Mouse (Mus musculus) kidney, embryonic 14.5 days (tissue): Measurements from ENCODE around the gene Ssr3. TPM values are rescaled to one million over a fixed set of nuclear protein-coding genes. Genes with fewer than 3 reads are reported as not detected.

ENCODE experiments used
- ATAC-seq: fragments of 200-750 bp; cut with Nextera tagmentation; 2 replicates; pipeline ENCODE4 v1.8.0; 2017; ENCODE audit warnings: moderate number of reproducible peaks, mild to moderate bottlenecking, moderate TSS enrichment, moderate library complexity; ENCODE audit not compliant: low FRiP score, low TSS enrichment
- H3K27ac ChIP-seq: fragments of 300-500 bp; sonication (generic); 2 replicates; pipeline ENCODE4 v1.5.1; 2014; ENCODE audit warnings: low read depth, mild to moderate bottlenecking, low read length, moderate library complexity, mixed read lengths
- H3K27me3 ChIP-seq: fragments of 300-500 bp; sonication (generic); 2 replicates; pipeline ENCODE4 v1.6.1; 2014; ENCODE audit warnings: mild to moderate bottlenecking, low read length; ENCODE audit not compliant: control insufficient read depth, insufficient read depth
- H3K36me3 ChIP-seq: fragments of 300-500 bp; sonication (generic); 2 replicates; pipeline ENCODE4 v1.6.1; 2014; ENCODE audit warnings: low read length, mixed read lengths; ENCODE audit not compliant: control insufficient read depth, insufficient read depth
- H3K4me1 ChIP-seq: fragments of 300-500 bp; sonication (generic); 2 replicates; pipeline ENCODE4 v1.6.1; 2014; ENCODE audit warnings: low read length, mixed read lengths; ENCODE audit not compliant: control insufficient read depth, insufficient read depth
- H3K4me2 ChIP-seq: fragments of 300-500 bp; sonication (generic); replicated peaks from 2 replicates; pipeline ENCODE4 v1.6.1; 2014; ENCODE audit warnings: low read depth, mild to moderate bottlenecking, low read length
- H3K4me3 ChIP-seq: fragments of 300-500 bp; sonication (generic); 2 replicates; pipeline ENCODE4 v1.5.1; 2014; ENCODE audit warnings: mild to moderate bottlenecking, low read length
- H3K9ac ChIP-seq: fragments of 300-500 bp; sonication (generic); 2 replicates; pipeline ENCODE4 v1.6.1; 2014; ENCODE audit warnings: low read depth, mild to moderate bottlenecking, low read length, moderate library complexity
- H3K9me3 ChIP-seq: fragments of 300-500 bp; sonication (generic); 2 replicates; pipeline ENCODE4 v1.6.1; 2016; ENCODE audit warnings: low read length; ENCODE audit not compliant: control insufficient read depth
- WGBS: fragments of 180-500 bp; shearing (Covaris S2); extraction: QIAGEN DNeasy Blood & Tissue Kit; methylation state at CpG from one replicate; pipeline ENCODE4 v1.1.7; 2014; 5-methylcytosine and 5-hydroxymethylcytosine counted together
- polyA plus RNA-seq: library from polyadenylated mRNA; unstranded; fragments of >200 nt; fragmentation: Nextera tagmentation; extraction: Ambion mirVana; gene quantifications from 2 replicates; pipeline ENCODE4 v1.2.1, GENCODE M21; 2014

Ssr3 gene
- polyA plus RNA-seq, 1 experiment from 2014 or later, result 323 TPM

GRCm38 (mm10) chr3:65363438-65363837 is 29.0 kb downstream of the Ssr3 start:
- ATAC-seq, result no peak
- H3K9ac ChIP-seq, result no peak overlapping the region
- no peak overlapping the region for H3K4me2 ChIP-seq
- H3K36me3 ChIP-seq, result peaks cover 6% of the 10 kb centered on the region; the same call in 1 of the 2 replicates
- WGBS, result 89% methylated on average over 1 of the region's 1 CpGs
- H3K27me3 ChIP-seq, result no peaks in the 10 kb centered on the region
- no peak overlapping the region for H3K4me3 ChIP-seq
- no peaks in the 10 kb centered on the region for H3K4me1 ChIP-seq
- H3K9me3 ChIP-seq, result no peaks in the 10 kb centered on the region
- H3K27ac ChIP-seq, result no peak overlapping the region

- Histone ChIP-seq H3K4me1 (no peaks in the 10 kb centered on the region), H3K9ac (no peak overlapping the region), H3K4me2 (no peak overlapping the region), H3K4me3 (no peak overlapping the region), H3K27ac (no peak overlapping the region), H3K27me3 (no peaks in the 10 kb centered on the region), H3K9me3 (no peaks in the 10 kb centered on the region), H3K36me3 (no peaks in the 10 kb centered on the region)
- no peak for ATAC-seq
- WGBS, result 65% methylated on average over 8 of the region's 8 CpGs
Observed at GRCm38 (mm10) chr3:65360163-65360969, 32.1 kb downstream of the Ssr3 start.

DNA sequence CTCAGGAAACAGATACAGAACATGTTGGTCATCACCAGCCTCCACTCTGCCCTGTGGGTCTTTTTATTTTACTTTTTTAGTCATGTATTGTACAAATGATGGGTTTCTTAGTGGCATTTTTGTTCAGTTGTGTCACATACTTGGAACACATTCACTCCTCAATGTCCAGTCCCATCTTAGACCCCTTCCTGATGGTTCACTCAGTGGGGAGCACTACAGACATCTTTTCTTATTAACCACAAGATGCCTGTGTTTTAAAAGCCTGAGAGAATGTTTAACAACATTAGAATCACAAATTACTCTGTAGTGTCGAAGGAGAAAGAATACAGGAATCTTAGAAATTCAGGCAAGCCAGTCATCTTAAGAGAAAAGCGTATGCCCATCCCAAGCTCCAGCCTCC is 33.6 kb downstream of the Ssr3 start:
- Histone ChIP-seq H3K9ac (no peak overlapping the region), H3K4me1 (no peaks in the 10 kb centered on the region), H3K36me3 (no peaks in the 10 kb centered on the region), H3K27ac (no peak overlapping the region), H3K4me3 (no peak overlapping the region), H3K9me3 (no peaks in the 10 kb centered on the region), H3K27me3 (no peaks in the 10 kb centered on the region), H3K4me2 (no peak overlapping the region)
- ATAC-seq, result no peak
- 82% methylated on average over 2 of the region's 2 CpGs for WGBS

- Histone ChIP-seq H3K27ac (no peak overlapping the region), H3K27me3 (no peaks in the 10 kb centered on the region), H3K9me3 (no peaks in the 10 kb centered on the region), H3K36me3 (no peaks in the 10 kb centered on the region), H3K4me2 (no peak overlapping the region), H3K4me3 (no peak overlapping the region), H3K9ac (no peak overlapping the region), H3K4me1 (no peaks in the 10 kb centered on the region)
- ATAC-seq, result no peak
- WGBS, result 64% methylated on average over 2 of the region's 2 CpGs
Observed at GRCm38 (mm10) chr3:65358275-65358674, 34.1 kb downstream of the Ssr3 start.

- no peak overlapping the region for H3K4me2 ChIP-seq
- no peaks in the 10 kb centered on the region for H3K36me3 ChIP-seq
- no peaks in the 10 kb centered on the region for H3K9me3 ChIP-seq
- WGBS, result 63% methylated on average over 6 of the region's 6 CpGs
- H3K9ac ChIP-seq, result no peak overlapping the region
- no peak overlapping the region for H3K27ac ChIP-seq
- H3K4me3 ChIP-seq, result no peak overlapping the region
- H3K4me1 ChIP-seq, result no peaks in the 10 kb centered on the region
- ATAC-seq, result no peak
- H3K27me3 ChIP-seq, result no peaks in the 10 kb centered on the region
Observed at GRCm38 (mm10) chr3:65355479-65355878, 36.9 kb downstream of the Ssr3 start.

GRCm38 (mm10) chr3:65353263-65354037 is 39.0 kb downstream of the Ssr3 start:
- Histone ChIP-seq H3K27ac (no peak overlapping the region), H3K27me3 (no peaks in the 10 kb centered on the region), H3K9me3 (no peaks in the 10 kb centered on the region), H3K36me3 (no peaks in the 10 kb centered on the region), H3K9ac (no peak overlapping the region), H3K4me1 (no peaks in the 10 kb centered on the region), H3K4me2 (no peak overlapping the region), H3K4me3 (no peak overlapping the region)
- WGBS, result 66% methylated on average over 10 of the region's 10 CpGs
- peak; percentile 28; the same call in 1 of the 2 replicates for ATAC-seq

- Histone ChIP-seq H3K9ac (no peak overlapping the region), H3K4me2 (no peak overlapping the region), H3K27ac (no peak overlapping the region), H3K27me3 (no peaks in the 10 kb centered on the region), H3K36me3 (no peaks in the 10 kb centered on the region), H3K4me3 (no peak overlapping the region), H3K9me3 (no peaks in the 10 kb centered on the region), H3K4me1 (no peaks in the 10 kb centered on the region)
- ATAC-seq, result peak; percentile 47; the same call in 1 of the 2 replicates
- 50% methylated on average over 4 of the region's 4 CpGs for WGBS
Observed at GRCm38 (mm10) chr3:65352278-65353127, 39.9 kb downstream of the Ssr3 start.

GRCm38 (mm10) chr3:65346176-65346575 is 46.2 kb downstream of the Ssr3 start:
- Histone ChIP-seq H3K9ac (no peak overlapping the region), H3K4me1 (no peaks in the 10 kb centered on the region), H3K27me3 (no peaks in the 10 kb centered on the region), H3K9me3 (no peaks in the 10 kb centered on the region), H3K27ac (no peak overlapping the region), H3K4me2 (no peak overlapping the region), H3K4me3 (no peak overlapping the region), H3K36me3 (no peaks in the 10 kb centered on the region)
- WGBS, result 95% methylated on average over 1 of the region's 1 CpGs
- no peak for ATAC-seq
